Mouse (Mus musculus) ES-E14 (cell line): ENCODE results near the gene Arl15.

Experiments used
- HCFC1 ChIP-seq: IDR thresholded peaks from 2 replicates; pipeline ENCODE4 v1.6.1; 2012; ENCODE audit warnings: low read length, inconsistent platforms, borderline replicate concordance; ENCODE audit not compliant: insufficient read depth
- ZNF384 ChIP-seq: IDR thresholded peaks from 2 replicates; pipeline ENCODE4 v1.6.1; 2012; ENCODE audit warnings: low read depth, low read length, inconsistent platforms

- TF ChIP-seq HCFC1 (no peak), ZNF384 (no peak)
Observed at GRCm38 (mm10) chr13:113897951-113898350, 103.6 kb downstream of the Arl15 start.
